Mouse (Mus musculus) heart, postnatal 0 days (tissue): ENCODE measurements around the gene 1700018B08Rik.

Experiments used
- CTCF ChIP-seq: IDR thresholded peaks from 2 replicates; pipeline ENCODE4 v1.5.1; 2016; ENCODE audit warnings: antibody characterized with exemption, control low read depth, low read depth
- EP300 ChIP-seq: IDR thresholded peaks from 2 replicates; pipeline ENCODE4 v1.6.1; 2016; ENCODE audit warnings: antibody characterized with exemption, low read depth

- TF ChIP-seq EP300 (no peak), CTCF (no peak)
These were observed 2.3 kb downstream of the 1700018B08Rik start for GRCm38 (mm10) chr8:121541862-121542261.
